Mouse (Mus musculus): Measurements from ENCODE around the gene Nudt8.
A peak's percentile ranks its signal among the peaks of the same experiment; 100 is the strongest.

The Nudt8 gene

DNA sequence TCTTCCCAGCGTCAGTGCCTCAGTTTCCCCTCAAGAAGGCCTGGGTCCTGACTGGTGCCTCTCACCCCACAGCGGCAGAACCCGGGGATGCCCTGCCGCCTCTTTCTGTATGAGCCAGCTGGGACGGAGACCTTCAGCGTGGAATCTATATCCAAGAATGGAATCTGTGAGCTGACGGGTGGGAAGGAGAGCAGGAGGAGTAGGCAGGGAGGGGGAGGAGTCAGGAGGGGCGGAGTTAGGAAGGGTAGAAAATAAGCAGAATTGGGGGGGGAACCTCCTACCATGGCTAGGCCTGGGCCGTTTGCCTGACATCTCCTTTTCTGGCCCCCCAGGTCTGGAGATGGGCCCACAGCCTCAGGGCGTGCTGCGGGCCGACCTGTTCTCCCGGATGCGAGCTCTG lies 12.3 kb upstream of the Nudt8 start:
- no peak for ATAC-seq (ENCODE audit: low TSS enrichment)

DNA sequence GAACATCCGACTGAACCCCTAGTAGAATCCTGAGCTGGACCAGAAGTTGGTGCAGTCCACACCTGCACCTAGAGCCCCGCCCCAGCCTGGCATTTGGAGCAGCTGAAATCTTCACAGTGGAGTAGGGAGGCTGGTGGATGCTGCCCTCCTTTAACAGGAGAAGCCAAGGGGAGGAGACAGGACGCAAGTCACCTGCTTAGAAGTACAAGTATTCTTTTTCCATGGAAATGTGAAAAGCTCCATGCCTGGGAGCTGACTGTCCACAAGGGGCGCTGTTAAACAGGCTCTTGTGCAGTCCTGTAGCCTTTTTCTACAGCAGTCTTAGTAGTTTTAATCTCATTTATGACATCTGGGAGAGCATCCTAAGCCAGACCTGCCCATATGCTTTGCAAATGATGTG lies 11.6 kb upstream of the Nudt8 start:
- no peak for ATAC-seq (ENCODE audit: low TSS enrichment)

GRCm38 (mm10) chr19:3990804-3991203 lies 9.6 kb upstream of the Nudt8 start:
- no peak for ATAC-seq (ENCODE audit: low TSS enrichment)

DNA sequence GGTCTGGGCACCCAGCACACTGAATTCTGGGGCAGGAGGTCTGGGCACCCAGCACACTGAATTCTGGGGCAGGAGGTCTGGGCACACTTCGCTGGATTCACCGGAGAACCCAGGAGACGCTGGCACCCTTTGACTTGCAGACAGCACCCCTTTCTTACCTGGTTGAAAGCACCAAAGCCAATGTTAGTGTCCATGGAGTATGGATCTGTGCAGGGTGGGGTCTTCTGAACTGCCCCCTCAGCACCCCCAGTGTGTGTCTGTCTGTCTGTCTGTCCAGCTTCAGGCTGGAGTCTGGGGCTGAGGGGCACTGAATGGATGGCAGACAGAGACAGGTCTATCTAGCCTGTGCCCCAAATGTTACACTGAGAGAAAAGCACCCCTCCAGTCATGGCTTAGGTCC lies 8.8 kb upstream of the Nudt8 start:
- no peak for ATAC-seq (ENCODE audit: low TSS enrichment)

GRCm38 (mm10) chr19:3991966-3992365 lies 8.4 kb upstream of the Nudt8 start:
- no peak for ATAC-seq (ENCODE audit: low TSS enrichment)

- no peak for ATAC-seq (ENCODE audit: low TSS enrichment)
Measured at GRCm38 (mm10) chr19:3992416-3992815, 8.0 kb upstream of the Nudt8 start, which contains the start of gene Tbx10. Gene Tbx10, plus strand, starts transcription at chr19:3992752.

GRCm38 (mm10) chr19:3994932-3995331 lies 5.4 kb upstream of the Nudt8 start:
- ATAC-seq (ENCODE audit: low TSS enrichment), result no peak

DNA sequence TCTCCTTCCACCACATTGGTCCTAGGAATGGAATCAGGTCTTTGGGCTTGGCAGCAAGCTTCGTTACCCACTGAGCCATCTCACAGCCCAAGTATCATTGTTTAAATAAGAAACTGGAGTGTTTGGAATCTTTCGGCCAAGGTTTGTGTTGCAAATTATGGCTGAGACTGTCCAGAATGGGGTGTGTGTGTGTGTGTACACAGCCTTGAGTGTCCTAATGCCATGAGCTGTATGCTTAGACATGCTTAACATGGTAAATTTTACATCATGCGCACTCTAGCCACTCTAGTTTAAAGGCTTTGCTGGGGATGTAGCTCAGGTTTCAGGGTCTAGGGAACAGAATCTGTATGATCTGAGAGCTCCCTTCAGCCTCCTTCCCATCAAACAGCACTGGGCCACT lies 4.9 kb upstream of the Nudt8 start:
- ATAC-seq (ENCODE audit: low TSS enrichment), result no peak

DNA sequence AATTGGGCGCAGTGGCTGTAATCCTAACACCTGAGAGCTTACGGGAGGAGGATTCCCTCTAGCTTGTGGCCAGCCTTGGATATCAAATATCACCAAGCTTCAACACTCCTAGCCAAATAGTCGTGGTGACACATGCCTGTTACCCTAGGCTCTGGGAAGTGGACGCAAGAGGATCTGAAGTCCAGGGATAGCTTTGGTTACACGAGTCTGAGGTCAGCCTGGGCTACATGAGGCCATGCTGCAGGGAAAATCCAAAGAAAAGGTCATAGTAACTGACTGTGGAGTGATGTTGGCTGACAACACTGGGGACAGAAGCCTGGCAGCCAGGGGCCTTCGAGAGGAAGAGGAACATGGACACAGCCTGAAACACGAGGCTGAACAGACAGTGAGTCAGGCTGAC lies 4.3 kb upstream of the Nudt8 start:
- no peak for ATAC-seq (ENCODE audit: low TSS enrichment)

DNA sequence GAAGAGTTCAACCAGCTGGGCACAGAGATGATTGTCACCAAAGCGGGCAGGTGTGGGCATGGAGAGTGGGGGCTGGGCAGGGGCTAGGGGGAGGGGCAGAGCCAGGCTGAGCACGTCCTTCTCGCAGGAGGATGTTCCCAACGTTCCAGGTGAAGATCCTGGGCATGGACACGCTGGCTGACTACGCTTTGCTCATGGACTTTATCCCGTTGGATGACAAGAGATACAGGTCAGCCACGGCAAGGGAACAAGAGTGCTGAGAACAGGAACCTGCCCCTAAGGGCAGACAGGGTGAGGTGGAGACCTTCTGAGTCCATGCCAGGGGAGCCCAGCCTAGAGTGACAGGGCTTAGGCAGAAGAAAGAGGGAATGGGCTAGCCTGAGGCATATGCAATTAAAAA lies 3.6 kb upstream of the Nudt8 start:
- no peak for ATAC-seq (ENCODE audit: low TSS enrichment)

DNA sequence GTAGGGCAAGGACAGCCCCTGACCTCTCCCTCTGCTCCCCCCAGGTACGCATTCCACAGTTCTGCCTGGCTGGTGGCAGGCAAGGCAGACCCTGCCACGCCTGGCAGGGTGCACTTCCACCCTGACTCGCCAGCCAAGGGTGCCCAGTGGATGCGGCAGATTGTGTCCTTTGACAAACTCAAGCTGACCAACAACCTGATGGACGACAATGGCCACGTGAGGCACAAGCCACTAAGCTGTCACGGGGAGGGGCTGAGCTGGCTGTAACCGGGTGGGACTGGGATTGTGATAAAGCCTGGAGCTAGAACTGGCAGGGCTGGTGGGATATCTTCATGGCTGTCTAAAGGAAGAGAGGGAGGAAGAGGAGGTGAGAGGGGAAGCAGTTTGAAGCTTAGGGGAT lies 3.1 kb upstream of the Nudt8 start:
- no peak for ATAC-seq (ENCODE audit: low TSS enrichment)

DNA sequence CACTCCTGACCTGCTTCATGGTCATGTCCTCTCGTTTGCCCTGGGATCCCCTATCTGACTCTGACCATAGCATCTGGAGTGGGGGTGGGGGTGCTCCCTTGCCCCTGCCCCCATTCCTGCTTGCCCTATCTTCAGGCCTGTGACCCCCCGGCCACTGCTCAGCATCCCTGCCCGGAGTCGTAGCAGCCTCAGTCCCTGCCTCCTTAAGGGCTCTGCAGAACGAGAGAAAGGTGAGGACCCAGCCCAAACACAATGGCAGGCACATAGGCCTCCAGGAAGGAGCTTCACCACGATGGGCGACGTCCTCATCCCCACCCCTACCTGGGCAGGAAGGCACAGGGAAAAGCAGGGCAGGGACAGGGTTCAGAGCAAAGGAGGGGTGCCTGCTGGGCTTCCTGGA lies 2.0 kb upstream of the Nudt8 start:
- no peak for ATAC-seq (ENCODE audit: low TSS enrichment)

- ATAC-seq (ENCODE audit: low TSS enrichment), result no peak
Measured at GRCm38 (mm10) chr19:3999121-3999730, 1.2 kb upstream of the Nudt8 start.

DNA sequence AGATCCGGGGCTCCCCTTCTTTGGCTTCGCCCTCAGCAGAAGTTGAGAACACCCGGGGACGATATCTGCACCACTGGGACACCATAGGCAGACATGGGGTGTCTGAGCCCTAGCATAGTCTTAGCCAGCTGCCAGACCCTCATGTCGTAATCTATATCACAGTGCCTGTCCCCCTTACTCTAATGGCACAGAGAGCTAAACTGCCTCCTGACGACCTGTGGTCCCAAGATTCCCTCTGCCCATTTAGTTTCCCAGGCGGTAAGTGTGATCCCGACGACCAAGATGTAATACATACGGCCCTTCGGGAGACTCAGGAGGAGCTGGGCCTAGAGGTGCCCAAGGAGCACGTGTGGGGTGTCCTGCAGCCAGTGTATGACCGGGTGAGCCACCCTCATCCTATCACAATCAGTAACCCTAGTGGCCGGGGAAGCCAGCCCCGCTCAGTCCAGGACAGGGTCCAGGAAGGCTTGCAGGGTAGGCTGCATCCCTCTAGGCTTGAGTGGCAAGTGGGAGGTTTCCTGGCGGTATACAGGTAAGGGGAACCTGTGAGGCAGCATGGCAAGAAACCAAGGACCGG lies 657 bp downstream of the Nudt8 start:
- peak; percentile 7; the same call in 1 of the 2 replicates for ATAC-seq (ENCODE audit: low TSS enrichment)

- no peak for ATAC-seq (ENCODE audit: low TSS enrichment)
Measured at GRCm38 (mm10) chr19:4001752-4002151, 1.4 kb downstream of the Nudt8 start.

- no peak for ATAC-seq (ENCODE audit: low TSS enrichment)
Measured at GRCm38 (mm10) chr19:4003112-4003511, 2.7 kb downstream of the Nudt8 start, which contains the start of gene Doc2g. Gene Doc2g, plus strand, starts transcription at chr19:4003313.

DNA sequence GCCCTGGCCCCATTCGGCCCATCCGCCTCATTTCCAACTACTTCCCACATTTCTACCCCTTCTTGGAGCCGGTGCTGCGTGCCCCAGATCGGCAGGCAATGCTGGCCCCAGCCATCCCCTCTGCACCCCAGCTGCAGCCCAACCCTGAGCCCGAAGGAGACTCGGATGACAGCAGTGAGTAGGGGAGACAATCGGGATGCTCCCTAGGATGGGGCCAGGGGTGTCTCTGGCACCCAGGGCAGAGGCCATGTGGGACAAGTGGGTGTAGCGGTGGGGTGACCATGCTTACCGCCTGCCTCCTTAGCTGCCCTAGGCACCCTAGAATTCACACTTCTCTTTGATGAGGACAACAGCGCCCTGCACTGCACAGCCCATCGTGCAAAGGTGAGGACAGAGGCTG lies 3.3 kb downstream of the Nudt8 start:
- no peak for ATAC-seq (ENCODE audit: low TSS enrichment)

GRCm38 (mm10) chr19:4004331-4004730 lies 4.0 kb downstream of the Nudt8 start:
- ATAC-seq (ENCODE audit: low TSS enrichment), result no peak

DNA sequence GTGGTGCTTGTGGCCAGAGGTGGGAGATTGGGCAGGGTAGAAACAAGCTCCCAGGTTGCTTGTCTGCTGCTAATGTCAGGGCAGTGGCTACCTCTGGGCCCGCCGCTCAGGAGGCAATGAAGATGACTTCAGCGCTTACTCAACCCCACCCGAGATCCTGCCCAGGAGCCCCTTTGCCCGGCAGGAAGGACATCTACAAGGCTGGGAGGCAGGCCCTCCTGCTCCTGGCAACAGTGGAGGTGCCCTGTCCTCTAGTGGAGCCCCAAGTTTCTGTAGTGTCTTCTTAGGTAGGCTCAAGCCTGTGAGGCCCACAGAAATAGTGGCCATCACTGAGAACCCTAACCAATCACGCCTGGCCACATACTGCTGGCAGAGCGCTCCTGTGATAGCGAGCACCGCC lies 4.7 kb downstream of the Nudt8 start:
- no peak for ATAC-seq (ENCODE audit: low TSS enrichment)

- ATAC-seq (ENCODE audit: low TSS enrichment), result no peak
Measured at GRCm38 (mm10) chr19:4005971-4006370, 5.6 kb downstream of the Nudt8 start.

GRCm38 (mm10) chr19:4011086-4011485 lies 10.7 kb downstream of the Nudt8 start:
- no peak for ATAC-seq (ENCODE audit: low TSS enrichment)

GRCm38 (mm10) chr19:4012432-4013022 lies 12.1 kb downstream of the Nudt8 start, which contains the start of gene Ndufv1:
Gene Ndufv1, minus strand, starts transcription at chr19:4012806.
- peak; percentile 99 for ATAC-seq (ENCODE audit: low TSS enrichment)

GRCm38 (mm10) chr19:4013066-4013465 lies 12.7 kb downstream of the Nudt8 start:
- peak; percentile 13; the same call in 1 of the 2 replicates for ATAC-seq (ENCODE audit: low TSS enrichment)

All from frontal cortex, adult (tissue).